Mouse (Mus musculus) spleen, embryonic (tissue): ENCODE results near the gene Vmn1r50.
"Not testable (repeated sequence)": the region's sequence is repeated elsewhere in the genome, so short reads cannot be mapped to it uniquely, and the experiment has no call there.

ENCODE experiments used
- CTCF ChIA-PET: fragments of 350-600 bp; sonication (Branson Sonifier 250); formaldehyde crosslinking; loops from one replicate; lab custom pipeline; 2022; lab: Charles Lee

Gene Vmn1r50

GRCm38 (mm10) chr6:90101130-90101529, at the start of gene Vmn1r50:
Vmn1r50 (plus strand) TSS chr6:90101430.
- CTCF ChIA-PET: no interaction called here

GRCm38 (mm10) chr6:90078406-90078805, 22.8 kb upstream of the Vmn1r50 start, which contains the start of gene Vmn1r49:
Vmn1r49 (minus strand) TSS chr6:90078506.
- CTCF ChIA-PET: no interaction called here

GRCm38 (mm10) chr6:90100566-90100965, 664 bp upstream of the Vmn1r50 start:
- CTCF ChIA-PET: no interaction called here

GRCm38 (mm10) chr6:90122296-90122695, 21.1 kb downstream of the Vmn1r50 start, which contains the start of gene Vmn1r51:
Vmn1r51 (plus strand) TSS chr6:90122596.
- CTCF ChIA-PET: not testable (repeated sequence)
